Mouse (Mus musculus) brown adipose tissue, adult 24 weeks (tissue): Measurements from ENCODE around the gene Card11. TPM values are rescaled to one million over a fixed set of nuclear protein-coding genes. Genes with fewer than 3 reads are reported as not detected.

Experiments used
- H3K27ac ChIP-seq: fragments of 200-500 bp; replicated peaks from 2 replicates; pipeline ENCODE4 v1.5.1; 2012; ENCODE audit warnings: low read depth, mild to moderate bottlenecking, low read length
- H3K4me1 ChIP-seq: fragments of 200-500 bp; 2 replicates; pipeline ENCODE4 v1.6.1; 2012; ENCODE audit warnings: low read length, mixed read lengths; ENCODE audit not compliant: control insufficient read depth, insufficient read depth, insufficient read length
- H3K4me3 ChIP-seq: fragments of 200-500 bp; 2 replicates; pipeline ENCODE4 v1.5.1; 2012; ENCODE audit warnings: low read depth, mild to moderate bottlenecking, low read length, moderate library complexity; ENCODE audit not compliant: insufficient read depth
- polyA plus RNA-seq: library from polyadenylated mRNA; stranded (reverse); fragments of >200 nt; gene quantifications from 2 replicates; pipeline ENCODE4 v1.2.4, GENCODE M21; 2012; ENCODE audit not compliant: missing spikeins, insufficient read depth, insufficient read length

Card11 gene
- polyA plus RNA-seq, 1 experiment: not detected

DNA sequence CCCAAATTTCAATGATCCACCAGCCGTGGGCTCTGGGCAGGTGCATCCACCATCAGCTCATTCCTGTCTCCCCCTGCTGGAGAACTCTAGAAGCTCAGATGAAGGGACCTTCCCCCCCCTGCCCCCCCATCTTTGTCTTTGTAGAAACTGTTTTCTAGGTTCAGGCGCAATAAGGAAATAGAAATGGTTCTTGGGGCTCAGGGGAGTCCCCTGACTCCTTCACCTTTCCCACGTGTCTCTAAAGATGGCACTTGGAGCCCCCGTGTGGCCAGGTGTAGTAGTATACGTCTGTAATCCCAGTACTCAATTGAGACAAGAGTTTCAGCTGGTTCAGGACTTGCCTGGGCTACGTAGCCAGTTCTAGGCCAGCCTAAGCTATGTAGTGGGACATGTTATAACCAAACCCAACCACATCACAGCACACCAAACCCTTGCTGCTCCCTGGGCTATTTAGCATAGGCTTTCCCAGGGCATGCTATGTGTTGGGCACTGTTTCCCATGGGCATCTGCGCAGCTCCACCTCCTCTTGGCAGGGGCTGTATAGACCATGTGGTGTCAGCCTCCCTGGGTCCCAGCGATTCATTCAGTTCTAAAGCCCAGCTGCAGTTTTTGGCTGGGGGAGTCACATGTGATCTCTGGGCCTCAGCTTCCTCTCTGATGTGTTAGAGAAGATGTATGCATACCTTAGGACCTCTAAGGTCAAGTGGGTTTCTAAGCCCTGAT lies 142.8 kb downstream of the Card11 start:
- Histone ChIP-seq H3K27ac (no peak overlapping the region), H3K4me1 (no peaks in the 10 kb centered on the region), H3K4me3 (no peak overlapping the region)

- no peak overlapping the region for H3K27ac ChIP-seq
- H3K4me1 ChIP-seq: no peaks in the 10 kb centered on the region
- H3K4me3 ChIP-seq: no peak overlapping the region
Measured at GRCm38 (mm10) chr5:140855909-140856530, 144.4 kb downstream of the Card11 start.

DNA sequence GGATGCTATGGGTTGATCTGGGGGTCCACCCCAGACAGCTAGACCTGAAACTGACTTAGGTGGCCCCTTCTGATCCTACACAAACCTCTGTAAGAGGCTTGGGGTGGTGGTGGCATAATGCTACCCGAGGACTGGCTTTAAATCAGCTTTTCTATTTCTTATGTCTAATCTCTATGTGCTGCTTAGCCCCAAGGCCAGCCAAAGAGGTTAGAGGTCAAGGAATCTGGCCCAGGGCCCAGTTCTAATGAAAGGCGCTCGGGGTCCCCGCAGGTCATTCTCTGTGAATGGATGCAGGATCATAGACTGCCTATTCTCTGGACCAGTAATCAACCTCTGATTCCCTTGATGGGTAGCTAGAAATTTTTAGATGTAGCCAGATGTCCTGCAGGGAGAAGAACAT lies 145.7 kb downstream of the Card11 start:
- Histone ChIP-seq H3K27ac (no peak overlapping the region), H3K4me1 (no peaks in the 10 kb centered on the region), H3K4me3 (no peak overlapping the region)

DNA sequence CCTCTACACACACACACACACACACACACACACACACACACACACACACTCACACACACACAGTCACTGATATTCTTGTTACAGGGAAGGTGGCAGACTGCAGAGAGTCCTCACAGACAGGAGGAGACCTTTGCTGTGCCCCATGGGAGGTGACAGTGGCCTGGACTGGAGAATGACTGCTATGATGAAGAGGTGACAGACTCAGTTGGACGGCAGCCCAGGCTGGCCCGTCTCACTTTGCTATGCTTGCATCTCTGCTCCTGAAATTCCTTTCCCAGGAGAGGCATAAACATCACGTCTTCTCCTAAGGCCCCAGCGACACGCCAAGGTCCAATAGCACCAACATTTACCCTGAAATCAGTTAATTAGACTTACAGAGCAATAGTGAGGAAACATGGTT lies 146.7 kb downstream of the Card11 start:
- no peak overlapping the region for H3K27ac ChIP-seq
- H3K4me1 ChIP-seq: no peaks in the 10 kb centered on the region
- H3K4me3 ChIP-seq: no peak overlapping the region

DNA sequence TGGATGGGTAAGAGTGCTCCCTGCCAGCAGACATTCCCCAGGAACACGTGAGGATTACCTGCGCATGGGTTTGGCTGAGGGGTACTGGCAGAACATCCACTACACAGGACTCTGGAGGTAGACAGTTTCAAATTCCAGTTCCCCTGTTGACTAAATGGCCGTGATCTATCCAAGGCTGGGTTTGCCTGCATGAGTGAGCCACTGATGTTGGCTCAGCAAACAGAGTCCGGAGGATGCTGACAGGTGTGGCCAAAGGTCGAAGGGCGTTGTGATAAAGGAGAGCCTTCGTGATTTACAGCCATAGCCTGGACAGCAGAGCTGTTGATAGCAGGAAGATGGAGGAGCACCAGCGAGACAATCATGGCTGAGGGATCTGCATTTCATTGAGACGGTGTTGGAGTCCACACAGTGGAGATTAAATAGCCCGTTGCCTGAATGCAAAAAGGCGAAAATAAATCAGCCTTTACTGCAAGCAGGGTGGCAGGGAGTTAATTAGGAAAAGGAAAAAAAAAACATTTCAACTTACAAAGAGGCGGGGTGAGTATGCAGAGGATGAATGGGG lies 147.9 kb downstream of the Card11 start:
- Histone ChIP-seq H3K27ac (no peak overlapping the region), H3K4me1 (no peaks in the 10 kb centered on the region), H3K4me3 (no peak overlapping the region)

DNA sequence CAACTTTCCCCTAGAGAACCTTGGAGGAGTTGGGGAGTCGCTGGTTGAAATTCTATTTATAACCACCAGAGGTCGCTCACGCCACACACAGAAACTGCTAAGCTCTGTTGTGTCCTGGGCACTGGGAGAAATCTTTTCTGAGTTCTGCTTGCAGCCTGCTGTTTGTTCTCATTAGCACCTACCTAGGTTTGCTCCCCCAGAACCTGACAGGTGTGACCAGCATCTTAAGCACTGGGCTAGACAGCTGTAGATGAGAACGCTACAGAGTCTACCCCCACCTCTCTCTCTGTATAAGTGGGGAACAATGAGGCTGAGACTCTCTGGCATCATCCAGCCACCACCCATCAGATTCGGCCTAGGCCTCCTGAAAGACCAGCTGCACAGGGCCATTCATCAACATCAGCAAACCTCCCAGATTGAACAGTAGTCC lies 153.1 kb downstream of the Card11 start:
- Histone ChIP-seq H3K4me1 (no peaks in the 10 kb centered on the region), H3K27ac (no peak overlapping the region), H3K4me3 (no peak overlapping the region)

DNA sequence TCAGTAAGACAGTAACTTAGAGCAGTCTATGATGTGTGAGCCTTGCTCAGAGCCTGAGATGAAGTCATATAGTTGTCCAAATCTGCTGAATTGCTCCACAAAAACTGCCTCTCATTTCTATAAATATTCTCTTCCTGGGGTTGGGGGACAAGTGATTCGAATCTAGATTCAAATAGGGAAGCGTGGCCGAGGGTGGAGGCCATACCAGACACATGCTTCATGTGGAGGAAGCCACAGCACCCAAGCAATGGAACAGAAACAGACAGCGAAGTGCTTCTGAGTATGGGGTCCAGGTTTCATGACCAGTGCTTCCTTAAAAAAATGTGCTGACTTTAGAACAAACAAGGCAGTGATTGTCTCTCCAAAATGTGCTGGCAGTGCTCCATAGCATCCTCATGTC lies 158.4 kb downstream of the Card11 start:
- no peak overlapping the region for H3K4me3 ChIP-seq
- no peak overlapping the region for H3K27ac ChIP-seq
- no peaks in the 10 kb centered on the region for H3K4me1 ChIP-seq

- Histone ChIP-seq H3K4me1 (peaks cover 12% of the 10 kb centered on the region), H3K4me3 (no peak overlapping the region), H3K27ac (no peak overlapping the region)
Measured at GRCm38 (mm10) chr5:140831064-140831431, 169.3 kb downstream of the Card11 start.

- peak within 1 kb of the TSS; percentile 97 for H3K4me3 ChIP-seq
- H3K27ac ChIP-seq: peak within 1 kb of the TSS; percentile 80
- H3K4me1 ChIP-seq: peaks cover 15% of the 10 kb centered on the region
Measured at GRCm38 (mm10) chr5:140830314-140831063, 169.9 kb downstream of the Card11 start, which contains the start of gene Gna12. TSS of gene Gna12 (minus strand) at chr5:140830431.

GRCm38 (mm10) chr5:140829911-140830294 lies 170.5 kb downstream of the Card11 start:
- peak overlapping the region; percentile 97 for H3K4me3 ChIP-seq
- peaks cover 16% of the 10 kb centered on the region for H3K4me1 ChIP-seq
- peak overlapping the region; percentile 80 for H3K27ac ChIP-seq

DNA sequence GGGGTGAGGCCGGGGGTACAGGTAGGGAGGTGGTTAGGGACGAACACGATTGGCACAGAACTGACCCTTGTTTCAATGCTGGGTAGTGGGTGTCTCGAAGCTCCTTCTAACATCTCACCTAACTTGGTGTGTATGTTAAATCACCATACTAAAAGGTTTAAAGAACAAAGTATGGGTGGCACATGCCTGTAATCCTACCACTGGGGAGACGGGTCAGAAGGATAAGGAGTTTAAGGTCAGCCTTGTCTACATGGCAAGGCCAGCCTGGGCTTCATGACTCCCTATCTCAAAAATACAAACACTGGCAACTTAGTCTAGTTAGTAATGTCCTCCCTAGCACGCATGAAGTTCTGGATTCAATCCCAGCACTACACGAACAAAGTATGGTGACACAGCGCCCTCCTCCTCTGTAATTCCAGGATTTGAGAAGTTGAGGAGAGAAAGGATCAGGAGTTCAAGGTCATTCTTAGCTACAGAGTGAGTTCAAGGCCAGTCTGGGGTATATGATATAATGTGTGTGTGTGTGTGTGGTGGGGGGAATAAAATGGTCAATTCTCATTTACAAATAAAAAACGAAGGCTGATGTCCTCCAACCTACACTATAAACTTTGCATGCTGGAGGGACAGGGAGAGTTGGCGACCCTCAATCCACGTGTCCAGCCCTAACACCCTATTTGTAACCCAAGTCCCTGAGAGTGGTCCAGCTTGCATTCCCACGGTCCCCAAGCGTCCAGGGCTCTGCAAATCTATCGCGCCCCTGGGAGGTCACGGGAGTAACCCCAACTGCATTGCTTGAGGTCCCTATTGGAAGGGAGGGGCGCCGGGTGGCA lies 171.1 kb downstream of the Card11 start:
- Histone ChIP-seq H3K4me3 (peak overlapping the region; percentile 97), H3K4me1 (peaks cover 20% of the 10 kb centered on the region), H3K27ac (peak overlapping the region; percentile 80)

- Histone ChIP-seq H3K27ac (peak overlapping the region; percentile 84), H3K4me3 (peak overlapping the region; percentile 97), H3K4me1 (peaks cover 27% of the 10 kb centered on the region)
Measured at GRCm38 (mm10) chr5:140828363-140828762, 172.0 kb downstream of the Card11 start.

- Histone ChIP-seq H3K4me1 (peaks cover 30% of the 10 kb centered on the region), H3K27ac (peak overlapping the region; percentile 84), H3K4me3 (peak overlapping the region; percentile 97)
Measured at GRCm38 (mm10) chr5:140827896-140828295, 172.5 kb downstream of the Card11 start.

DNA sequence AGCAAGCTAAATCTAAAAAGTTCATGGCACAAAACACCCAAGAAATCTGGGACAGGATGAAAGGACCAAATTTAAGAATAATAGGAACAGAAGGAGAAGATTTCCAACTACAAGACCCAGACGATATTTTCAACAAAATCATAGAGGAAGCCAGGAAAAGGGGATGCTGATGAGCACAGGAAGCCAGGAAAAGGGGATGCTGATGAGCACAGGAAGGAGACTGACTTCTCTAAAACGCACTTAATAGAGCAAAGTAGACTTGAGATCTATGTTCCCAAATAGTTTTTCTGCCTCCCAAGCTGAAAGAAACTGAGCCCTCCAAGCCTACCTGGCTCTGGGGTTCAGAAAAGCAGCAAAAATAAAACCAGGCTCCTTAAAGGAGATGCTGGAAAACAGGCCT lies 173.0 kb downstream of the Card11 start:
- Histone ChIP-seq H3K4me1 (peaks cover 34% of the 10 kb centered on the region), H3K4me3 (peak overlapping the region; percentile 97), H3K27ac (peak overlapping the region; percentile 84)
